Mouse (Mus musculus) ovary, adult 10 weeks (tissue): ENCODE measurements around the gene Hes1. TPM values are rescaled to one million over a fixed set of nuclear protein-coding genes. Genes with fewer than 3 reads are reported as not detected.

ENCODE experiments used
- polyA plus RNA-seq: library from polyadenylated mRNA; stranded (reverse); fragments of 350-450 nt; fragmentation: Illumina TruSeq; extraction: RNeasy Lipid Tissue Mini Kit (QIAGEN cat#74804); gene quantifications from one replicate; pipeline ENCODE4 v1.2.3, GENCODE M21; 2014

Hes1 gene
- 57.2 TPM for polyA plus RNA-seq

DNA sequence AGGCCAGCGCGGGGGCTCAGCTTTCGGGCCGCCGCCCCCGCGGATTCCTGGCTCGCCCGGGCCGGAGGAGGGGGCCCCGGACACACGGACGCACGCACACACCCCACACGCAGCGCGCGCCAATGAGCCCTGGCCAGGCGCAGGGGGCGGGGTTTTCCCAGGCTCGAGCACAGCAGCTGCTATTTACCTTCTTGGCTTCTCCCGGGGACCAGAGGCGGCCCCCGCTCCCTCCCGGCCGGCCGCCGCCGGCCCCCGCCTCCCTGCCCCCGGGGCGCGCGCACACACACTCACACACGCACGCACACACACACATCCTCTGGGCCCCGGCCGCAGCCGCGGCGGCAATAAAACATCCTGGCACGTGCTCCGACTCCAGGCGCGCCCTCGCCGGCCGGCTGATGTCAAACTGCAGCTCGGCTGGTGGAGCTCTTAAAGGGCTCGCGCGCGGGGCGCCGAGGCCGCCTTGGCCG, at the start of gene Hes1:
TSS of gene Hes1 (plus strand) at position 401 of the 470 bp plus-strand sequence.

Other genes starting within 250 kb of the Hes1 start
- gene Cpn2, start 203.1 kb downstream of the Hes1 start, polyA plus RNA-seq: not detected
- 0.09 TPM for gene Lrrc15, start 218.9 kb downstream of the Hes1 start, polyA plus RNA-seq
- not detected for gene Gp5, start 246.4 kb downstream of the Hes1 start, polyA plus RNA-seq